Mouse (Mus musculus) ES-E14 (cell line): ENCODE results near the gene Zfp598.
"Not testable (repeated sequence)": the region's sequence is repeated elsewhere in the genome, so short reads cannot be mapped to it uniquely, and the experiment has no call there.

Experiments used
- CHD2 ChIP-seq: IDR thresholded peaks from 2 replicates; pipeline ENCODE4 v1.6.1; 2014; ENCODE audit warnings: mild to moderate bottlenecking, low read depth, low read length, inconsistent platforms
- HCFC1 ChIP-seq: IDR thresholded peaks from 2 replicates; pipeline ENCODE4 v1.6.1; 2012; ENCODE audit warnings: low read length, inconsistent platforms, borderline replicate concordance; ENCODE audit not compliant: insufficient read depth
- MAFK ChIP-seq: IDR thresholded peaks from 2 replicates; pipeline ENCODE4 v1.6.1; 2014; ENCODE audit warnings: mild to moderate bottlenecking, low read depth, low read length, inconsistent platforms; ENCODE audit not compliant: insufficient read depth
- ZC3H11A ChIP-seq: IDR thresholded peaks from 2 replicates; pipeline ENCODE4 v1.6.1; 2012; ENCODE audit warnings: low read depth, mild to moderate bottlenecking, inconsistent platforms, low read length, borderline replicate concordance
- ZNF384 ChIP-seq: IDR thresholded peaks from 2 replicates; pipeline ENCODE4 v1.6.1; 2012; ENCODE audit warnings: low read depth, low read length, inconsistent platforms

- TF ChIP-seq CHD2, MAFK, ZC3H11A, HCFC1, ZNF384: not testable (repeated sequence)
Observed at GRCm38 (mm10) chr17:24720616-24721015, 51.1 kb downstream of the Zfp598 start.
